Mouse (Mus musculus) liver, embryonic 13.5 days (tissue): ENCODE measurements around the gene Hnrnpa3. TPM values are rescaled to one million over a fixed set of nuclear protein-coding genes. Genes with fewer than 3 reads are reported as not detected.
A peak's percentile ranks its signal among the peaks of the same experiment; 100 is the strongest.
"Not testable (repeated sequence)": the region's sequence is repeated elsewhere in the genome, so short reads cannot be mapped to it uniquely, and the experiment has no call there.

Experiments used
- ATAC-seq: fragments of 200-750 bp; cut with Nextera tagmentation; 2 replicates; pipeline ENCODE4 v1.8.0; 2017; ENCODE audit warnings: low read depth, mild to moderate bottlenecking, moderate number of reproducible peaks, moderate library complexity
- DNase-seq: peaks from one replicate; pipeline ENCODE4 v3.0.0; 2022
- H3K27ac ChIP-seq: fragments of 300-500 bp; sonication (generic); 2 replicates; pipeline ENCODE4 v1.5.1; 2015; ENCODE audit warnings: moderate library complexity, mild to moderate bottlenecking, inconsistent platforms
- H3K27me3 ChIP-seq: fragments of 300-500 bp; sonication (generic); 2 replicates; pipeline ENCODE4 v1.6.1; 2015; ENCODE audit warnings: mild to moderate bottlenecking, inconsistent platforms
- H3K36me3 ChIP-seq: fragments of 300-500 bp; sonication (generic); 2 replicates; pipeline ENCODE4 v1.6.1; 2015; ENCODE audit warnings: mild to moderate bottlenecking, inconsistent platforms
- H3K4me1 ChIP-seq: fragments of 300-500 bp; sonication (generic); replicated peaks from 2 replicates; pipeline ENCODE4 v1.6.1; 2015; ENCODE audit warnings: inconsistent platforms
- H3K4me2 ChIP-seq: fragments of 300-500 bp; sonication (generic); 2 replicates; pipeline ENCODE4 v1.6.1; 2015; ENCODE audit warnings: inconsistent platforms, mild to moderate bottlenecking, moderate library complexity
- H3K4me3 ChIP-seq: fragments of 300-500 bp; sonication (generic); replicated peaks from 2 replicates; pipeline ENCODE4 v1.5.1; 2015; ENCODE audit warnings: mild to moderate bottlenecking, inconsistent platforms
- H3K9ac ChIP-seq: fragments of 300-500 bp; sonication (generic); 2 replicates; pipeline ENCODE4 v1.6.1; 2015; ENCODE audit warnings: mild to moderate bottlenecking, inconsistent platforms
- H3K9me3 ChIP-seq: fragments of 300-500 bp; sonication (generic); replicated peaks from 2 replicates; pipeline ENCODE4 v1.6.1; 2016; ENCODE audit warnings: inconsistent platforms
- WGBS: fragments of 180-500 bp; shearing (Covaris S2); methylation state at CpG from one replicate; pipeline ENCODE4 v1.1.7; 2015; ENCODE audit not compliant: insufficient replicate concordance; 5-methylcytosine and 5-hydroxymethylcytosine counted together
- polyA plus RNA-seq: library from polyadenylated mRNA; unstranded; fragments of >200 nt; fragmentation: Nextera tagmentation; extraction: Ambion mirVana; gene quantifications from 2 replicates; pipeline ENCODE4 v1.2.1, GENCODE M21; 2015

Gene Hnrnpa3
- polyA plus RNA-seq, 1 experiment from 2014 or later, result 161 TPM

- Histone ChIP-seq H3K4me3 (no peak overlapping the region), H3K27me3 (peaks cover 5% of the 10 kb centered on the region; the same call in 1 of the 2 replicates), H3K4me2 (no peak overlapping the region), H3K4me1 (peaks cover 20% of the 10 kb centered on the region), H3K9ac (no peak overlapping the region), H3K9me3 (no peaks in the 10 kb centered on the region), H3K36me3 (no peaks in the 10 kb centered on the region), H3K27ac (no peak overlapping the region)
- DNase-seq, result no peak
- no peak for ATAC-seq
Measured at GRCm38 (mm10) chr2:75637361-75637760, 21.7 kb upstream of the Hnrnpa3 start.

- not testable (repeated sequence) for H3K36me3 ChIP-seq, H3K27me3 ChIP-seq, DNase-seq, H3K9ac ChIP-seq, ATAC-seq, H3K4me2 ChIP-seq, H3K27ac ChIP-seq, H3K9me3 ChIP-seq, H3K4me3 ChIP-seq
- H3K4me1 ChIP-seq, result peaks cover 19% of the 10 kb centered on the region
- 60% methylated on average over 6 of the region's 6 CpGs for WGBS
Measured at GRCm38 (mm10) chr2:75637822-75638221, 21.2 kb upstream of the Hnrnpa3 start.

- H3K27ac ChIP-seq, H3K27me3 ChIP-seq, H3K9ac ChIP-seq, H3K36me3 ChIP-seq, DNase-seq, ATAC-seq, H3K9me3 ChIP-seq, H3K4me1 ChIP-seq: not testable (repeated sequence)
- peak overlapping the region; percentile 34 for H3K4me3 ChIP-seq
- peak overlapping the region; percentile 51 for H3K4me2 ChIP-seq
- 41% methylated on average over 11 of the region's 12 CpGs for WGBS
Measured at GRCm38 (mm10) chr2:75639535-75639934, 19.5 kb upstream of the Hnrnpa3 start.

- H3K9me3 ChIP-seq, H3K4me1 ChIP-seq, H3K4me3 ChIP-seq, ATAC-seq, H3K27me3 ChIP-seq, H3K4me2 ChIP-seq, DNase-seq, H3K27ac ChIP-seq, H3K36me3 ChIP-seq, H3K9ac ChIP-seq: not testable (repeated sequence)
- WGBS, result 30% methylated on average over 4 of the region's 4 CpGs
Measured at GRCm38 (mm10) chr2:75642312-75642711, 16.7 kb upstream of the Hnrnpa3 start.

GRCm38 (mm10) chr2:75642795-75643550 is 16.1 kb upstream of the Hnrnpa3 start:
- 72% methylated on average over 8 of the region's 8 CpGs for WGBS
- no peak for DNase-seq
- H3K4me2 ChIP-seq, result no peak overlapping the region
- no peaks in the 10 kb centered on the region for H3K27me3 ChIP-seq
- 0 out of 2 replicates have a peak, but pooled peaks cover 3% of the 10 kb centered on the region for H3K9me3 ChIP-seq
- no peaks in the 10 kb centered on the region for H3K36me3 ChIP-seq
- peaks cover 3% of the 10 kb centered on the region; the same call in 1 of the 2 replicates for H3K4me1 ChIP-seq
- H3K9ac ChIP-seq, result no peak overlapping the region
- no peak overlapping the region for H3K4me3 ChIP-seq
- H3K27ac ChIP-seq, result no peak overlapping the region
- ATAC-seq, result peak; percentile 41; the same call in 1 of the 2 replicates

- Histone ChIP-seq H3K36me3 (no peaks in the 10 kb centered on the region), H3K9ac (no peak overlapping the region), H3K27me3 (no peaks in the 10 kb centered on the region), H3K4me2 (no peak overlapping the region), H3K27ac (no peak overlapping the region), H3K4me1 (peaks cover 3% of the 10 kb centered on the region; the same call in 1 of the 2 replicates), H3K9me3 (0 out of 2 replicates have a peak, but pooled peaks cover 3% of the 10 kb centered on the region), H3K4me3 (no peak overlapping the region)
- WGBS, result 76% methylated on average over 6 of the region's 6 CpGs
- no peak for DNase-seq
- ATAC-seq, result no peak
Measured at GRCm38 (mm10) chr2:75643950-75644349, 15.1 kb upstream of the Hnrnpa3 start.

GRCm38 (mm10) chr2:75645251-75645650 is 13.8 kb upstream of the Hnrnpa3 start:
- no peak; the same call in 1 of the 2 replicates for ATAC-seq
- no peak overlapping the region for H3K4me2 ChIP-seq
- H3K4me3 ChIP-seq, result no peak overlapping the region
- no peak overlapping the region for H3K9ac ChIP-seq
- peaks cover 3% of the 10 kb centered on the region; the same call in 1 of the 2 replicates for H3K4me1 ChIP-seq
- no peaks in the 10 kb centered on the region for H3K27me3 ChIP-seq
- WGBS, result 85% methylated on average over 12 of the region's 12 CpGs
- no peak for DNase-seq
- H3K9me3 ChIP-seq, result 0 out of 2 replicates have a peak, but pooled peaks cover 3% of the 10 kb centered on the region
- no peaks in the 10 kb centered on the region for H3K36me3 ChIP-seq
- H3K27ac ChIP-seq, result no peak overlapping the region

- peaks cover 10% of the 10 kb centered on the region for H3K4me1 ChIP-seq
- H3K27me3 ChIP-seq, result no peaks in the 10 kb centered on the region
- DNase-seq (no peak), ATAC-seq (no peak)
- no peak overlapping the region for H3K4me2 ChIP-seq
- H3K27ac ChIP-seq, result no peak overlapping the region
- 66% methylated on average over 1 of the region's 1 CpGs for WGBS
- no peaks in the 10 kb centered on the region for H3K9me3 ChIP-seq
- H3K4me3 ChIP-seq, result no peak overlapping the region
- no peaks in the 10 kb centered on the region; the same call in 1 of the 2 replicates for H3K36me3 ChIP-seq
- H3K9ac ChIP-seq, result no peak overlapping the region
Measured at GRCm38 (mm10) chr2:75650437-75650836, 8.6 kb upstream of the Hnrnpa3 start.

GRCm38 (mm10) chr2:75653150-75653549 is 5.9 kb upstream of the Hnrnpa3 start:
- ATAC-seq, result no peak
- Histone ChIP-seq H3K27ac (no peak overlapping the region), H3K9ac (no peak overlapping the region), H3K4me3 (no peak overlapping the region), H3K9me3 (no peaks in the 10 kb centered on the region), H3K4me2 (no peak overlapping the region), H3K36me3 (no peaks in the 10 kb centered on the region; the same call in 1 of the 2 replicates), H3K4me1 (peaks cover 34% of the 10 kb centered on the region), H3K27me3 (no peaks in the 10 kb centered on the region)
- DNase-seq, result no peak

GRCm38 (mm10) chr2:75654679-75655078 is 4.4 kb upstream of the Hnrnpa3 start:
- no peak overlapping the region for H3K4me2 ChIP-seq
- no peak overlapping the region for H3K9ac ChIP-seq
- ATAC-seq (no peak), DNase-seq (no peak)
- 94% methylated on average over 1 of the region's 1 CpGs for WGBS
- no peak overlapping the region for H3K4me3 ChIP-seq
- no peaks in the 10 kb centered on the region for H3K9me3 ChIP-seq
- no peak overlapping the region for H3K27ac ChIP-seq
- H3K4me1 ChIP-seq, result peaks cover 34% of the 10 kb centered on the region
- no peaks in the 10 kb centered on the region for H3K27me3 ChIP-seq
- H3K36me3 ChIP-seq, result no peaks in the 10 kb centered on the region; the same call in 1 of the 2 replicates

GRCm38 (mm10) chr2:75656924-75657323 is 2.1 kb upstream of the Hnrnpa3 start:
- Histone ChIP-seq H3K4me3 (no peak overlapping the region), H3K27ac (peak overlapping the region; percentile 91), H3K36me3 (peaks cover 15% of the 10 kb centered on the region), H3K4me2 (no peak overlapping the region; the same call in 1 of the 2 replicates), H3K9me3 (no peaks in the 10 kb centered on the region), H3K4me1 (peaks cover 46% of the 10 kb centered on the region), H3K9ac (peak overlapping the region; percentile 91; the same call in 1 of the 2 replicates), H3K27me3 (no peaks in the 10 kb centered on the region)
- ATAC-seq (no peak), DNase-seq (no peak)
- 75% methylated on average over 5 of the region's 5 CpGs for WGBS
